Mouse (Mus musculus): ENCODE results near the gene Il4. TPM values are rescaled to one million over a fixed set of nuclear protein-coding genes. Genes with fewer than 3 reads are reported as not detected.
A peak's percentile ranks its signal among the peaks of the same experiment; 100 is the strongest.

Il4 gene
- polyA plus RNA-seq, 1 experiment from 2014 or later = 1.5 TPM

DNA sequence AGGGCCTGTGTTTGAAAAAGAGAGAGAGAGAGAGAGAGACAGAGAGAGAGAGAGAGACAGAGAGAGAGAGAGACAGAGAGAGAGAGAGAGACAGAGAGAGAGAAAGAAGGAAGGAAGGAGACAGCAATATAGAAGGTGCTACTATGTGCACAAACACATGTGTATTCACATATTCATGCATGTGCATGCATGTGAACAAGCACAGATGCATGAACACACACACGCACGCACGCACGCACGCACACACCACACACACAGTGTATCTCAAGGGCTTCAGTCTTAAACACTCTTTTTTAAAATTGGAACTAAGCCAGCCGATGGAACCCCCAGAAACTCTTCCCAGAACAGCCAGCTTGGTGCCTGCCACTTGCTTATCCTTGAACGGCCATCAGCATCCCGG is 2.9 kb downstream of the Il4 start:
- no peaks in the 10 kb centered on the region for H3K27me3 ChIP-seq (ENCODE audit: control insufficient read depth, insufficient read depth, low read length)
- no peak overlapping the region for H3K4me2 ChIP-seq (ENCODE audit: low read length)
- H3K27ac ChIP-seq (replicated peaks in 1 of 2; ENCODE audit: control insufficient read depth in 1 of 2, insufficient read depth in 1 of 2, low read depth in 2 of 2, low read length in 2 of 2) = no peak overlapping the region
- H3K4me3 ChIP-seq (ENCODE audit: control insufficient read depth in 1 of 2, insufficient read depth in 1 of 2, low read depth in 1 of 2, low read length in 2 of 2) = no peak overlapping the region
- WGBS = 89% methylated on average over 8 of the region's 8 CpGs
- ATAC-seq (ENCODE audit: insufficient number of reproducible peaks, insufficient read depth, low FRiP score, low read depth) = no peak
- no peaks in the 10 kb centered on the region for H3K4me1 ChIP-seq (ENCODE audit: control insufficient read depth in 2 of 2, insufficient read depth in 2 of 2, low read length in 2 of 2)
- no peaks in the 10 kb centered on the region for H3K9me3 ChIP-seq (ENCODE audit: control insufficient read depth, low read length)
- no peak overlapping the region for H3K9ac ChIP-seq (ENCODE audit: low read length)
- H3K36me3 ChIP-seq (ENCODE audit: control insufficient read depth, insufficient read depth, low read length) = no peaks in the 10 kb centered on the region

- Histone ChIP-seq H3K27ac (replicated peaks in 1 of 2; ENCODE audit: control insufficient read depth in 1 of 2, insufficient read depth in 1 of 2, low read depth in 2 of 2, low read length in 2 of 2) (no peak overlapping the region), H3K4me2 (ENCODE audit: low read length) (no peak overlapping the region), H3K9me3 (ENCODE audit: control insufficient read depth, low read length) (no peaks in the 10 kb centered on the region), H3K36me3 (ENCODE audit: control insufficient read depth, insufficient read depth, low read length) (no peaks in the 10 kb centered on the region), H3K4me3 (ENCODE audit: control insufficient read depth in 1 of 2, insufficient read depth in 1 of 2, low read depth in 1 of 2, low read length in 2 of 2) (no peak overlapping the region), H3K9ac (ENCODE audit: low read length) (no peak overlapping the region), H3K27me3 (ENCODE audit: control insufficient read depth, insufficient read depth, low read length) (no peaks in the 10 kb centered on the region), H3K4me1 (ENCODE audit: control insufficient read depth in 2 of 2, insufficient read depth in 2 of 2, low read length in 2 of 2) (no peaks in the 10 kb centered on the region)
- no peak for ATAC-seq (ENCODE audit: insufficient number of reproducible peaks, insufficient read depth, low FRiP score, low read depth)
- 57% methylated on average over 6 of the region's 6 CpGs for WGBS
These were observed 3.3 kb downstream of the Il4 start for GRCm38 (mm10) chr11:53615172-53615571.

GRCm38 (mm10) chr11:53609672-53610071 is 8.8 kb downstream of the Il4 start:
- ATAC-seq (ENCODE audit: insufficient number of reproducible peaks, insufficient read depth, low FRiP score, low read depth) = no peak
- 60% methylated on average over 3 of the region's 3 CpGs for WGBS
- Histone ChIP-seq H3K9ac (ENCODE audit: low read length) (no peak overlapping the region), H3K4me2 (ENCODE audit: low read length) (no peak overlapping the region), H3K9me3 (ENCODE audit: control insufficient read depth, low read length) (no peaks in the 10 kb centered on the region), H3K4me1 (ENCODE audit: control insufficient read depth in 2 of 2, insufficient read depth in 2 of 2, low read length in 2 of 2) (peaks cover 0 to 5% of the 10 kb centered on the region in 2 experiments; a peak in 2 of 4 replicates), H3K27me3 (ENCODE audit: control insufficient read depth, insufficient read depth, low read length) (no peaks in the 10 kb centered on the region), H3K27ac (replicated peaks in 1 of 2; ENCODE audit: control insufficient read depth in 1 of 2, insufficient read depth in 1 of 2, low read depth in 2 of 2, low read length in 2 of 2) (no peak overlapping the region), H3K36me3 (ENCODE audit: control insufficient read depth, insufficient read depth, low read length) (no peaks in the 10 kb centered on the region), H3K4me3 (ENCODE audit: control insufficient read depth in 1 of 2, insufficient read depth in 1 of 2, low read depth in 1 of 2, low read length in 2 of 2) (no peak overlapping the region)

GRCm38 (mm10) chr11:53609231-53609630 is 9.2 kb downstream of the Il4 start:
- no peak overlapping the region for H3K9ac ChIP-seq (ENCODE audit: low read length)
- H3K27me3 ChIP-seq (ENCODE audit: control insufficient read depth, insufficient read depth, low read length) = no peaks in the 10 kb centered on the region
- H3K4me3 ChIP-seq (ENCODE audit: control insufficient read depth in 1 of 2, insufficient read depth in 1 of 2, low read depth in 1 of 2, low read length in 2 of 2) = no peak overlapping the region
- 79% methylated on average over 6 of the region's 6 CpGs for WGBS
- no peak overlapping the region for H3K27ac ChIP-seq (replicated peaks in 1 of 2; ENCODE audit: control insufficient read depth in 1 of 2, insufficient read depth in 1 of 2, low read depth in 2 of 2, low read length in 2 of 2)
- peaks cover 0 to 5% of the 10 kb centered on the region in 2 experiments; a peak in 2 of 4 replicates for H3K4me1 ChIP-seq (ENCODE audit: control insufficient read depth in 2 of 2, insufficient read depth in 2 of 2, low read length in 2 of 2)
- no peak for ATAC-seq (ENCODE audit: insufficient number of reproducible peaks, insufficient read depth, low FRiP score, low read depth)
- no peaks in the 10 kb centered on the region for H3K36me3 ChIP-seq (ENCODE audit: control insufficient read depth, insufficient read depth, low read length)
- no peak overlapping the region for H3K4me2 ChIP-seq (ENCODE audit: low read length)
- H3K9me3 ChIP-seq (ENCODE audit: control insufficient read depth, low read length) = no peaks in the 10 kb centered on the region

GRCm38 (mm10) chr11:53605609-53606008 is 12.9 kb downstream of the Il4 start:
- Histone ChIP-seq H3K9ac (ENCODE audit: low read length) (peak overlapping the region; percentile 21; the same call in 1 of the 2 replicates), H3K27me3 (ENCODE audit: control insufficient read depth, insufficient read depth, low read length) (no peaks in the 10 kb centered on the region), H3K4me1 (ENCODE audit: control insufficient read depth in 2 of 2, insufficient read depth in 2 of 2, low read length in 2 of 2) (peaks cover 0 to 5% of the 10 kb centered on the region in 2 experiments; a peak in 2 of 4 replicates), H3K36me3 (ENCODE audit: control insufficient read depth, insufficient read depth, low read length) (peaks cover 10% of the 10 kb centered on the region), H3K27ac (replicated peaks in 1 of 2; ENCODE audit: control insufficient read depth in 1 of 2, insufficient read depth in 1 of 2, low read depth in 2 of 2, low read length in 2 of 2) (no peak overlapping the region), H3K9me3 (ENCODE audit: control insufficient read depth, low read length) (no peaks in the 10 kb centered on the region), H3K4me3 (ENCODE audit: control insufficient read depth in 1 of 2, insufficient read depth in 1 of 2, low read depth in 1 of 2, low read length in 2 of 2) (no peak overlapping the region), H3K4me2 (ENCODE audit: low read length) (peak overlapping the region; percentile 42)
- ATAC-seq (ENCODE audit: insufficient number of reproducible peaks, insufficient read depth, low FRiP score, low read depth) = no peak
- 7% methylated on average over 12 of the region's 12 CpGs for WGBS

- H3K27ac ChIP-seq (replicated peaks in 1 of 2; ENCODE audit: control insufficient read depth in 1 of 2, insufficient read depth in 1 of 2, low read depth in 2 of 2, low read length in 2 of 2) = no peak overlapping the region
- H3K27me3 ChIP-seq (ENCODE audit: control insufficient read depth, insufficient read depth, low read length) = no peaks in the 10 kb centered on the region
- ATAC-seq (ENCODE audit: insufficient number of reproducible peaks, insufficient read depth, low FRiP score, low read depth) = no peak
- WGBS = 91% methylated on average over 3 of the region's 3 CpGs
- H3K4me2 ChIP-seq (ENCODE audit: low read length) = no peak overlapping the region
- H3K4me1 ChIP-seq (ENCODE audit: control insufficient read depth in 2 of 2, insufficient read depth in 2 of 2, low read length in 2 of 2) = peaks cover 0 to 5% of the 10 kb centered on the region in 2 experiments; a peak in 2 of 4 replicates
- peaks cover 13% of the 10 kb centered on the region for H3K36me3 ChIP-seq (ENCODE audit: control insufficient read depth, insufficient read depth, low read length)
- H3K9me3 ChIP-seq (ENCODE audit: control insufficient read depth, low read length) = no peaks in the 10 kb centered on the region
- no peak overlapping the region for H3K9ac ChIP-seq (ENCODE audit: low read length)
- H3K4me3 ChIP-seq (ENCODE audit: control insufficient read depth in 1 of 2, insufficient read depth in 1 of 2, low read depth in 1 of 2, low read length in 2 of 2) = no peak overlapping the region
These were observed 13.5 kb downstream of the Il4 start for GRCm38 (mm10) chr11:53604983-53605382.

GRCm38 (mm10) chr11:53591116-53591515 is 27.4 kb downstream of the Il4 start:
- H3K4me2 ChIP-seq (ENCODE audit: low read length) = no peak overlapping the region
- H3K36me3 ChIP-seq (ENCODE audit: control insufficient read depth, insufficient read depth, low read length) = peaks cover 49% of the 10 kb centered on the region
- no peaks in the 10 kb centered on the region for H3K9me3 ChIP-seq (ENCODE audit: control insufficient read depth, low read length)
- H3K4me3 ChIP-seq (ENCODE audit: control insufficient read depth in 1 of 2, insufficient read depth in 1 of 2, low read depth in 1 of 2, low read length in 2 of 2) = no peak overlapping the region
- H3K27ac ChIP-seq (replicated peaks in 1 of 2; ENCODE audit: control insufficient read depth in 1 of 2, insufficient read depth in 1 of 2, low read depth in 2 of 2, low read length in 2 of 2) = no peak overlapping the region
- no peak overlapping the region for H3K9ac ChIP-seq (ENCODE audit: low read length)
- H3K4me1 ChIP-seq (ENCODE audit: control insufficient read depth in 2 of 2, insufficient read depth in 2 of 2, low read length in 2 of 2) = no peaks in the 10 kb centered on the region
- H3K27me3 ChIP-seq (ENCODE audit: control insufficient read depth, insufficient read depth, low read length) = no peaks in the 10 kb centered on the region
- no peak for ATAC-seq (ENCODE audit: insufficient number of reproducible peaks, insufficient read depth, low FRiP score, low read depth)
- WGBS = 88% methylated on average over 5 of the region's 5 CpGs

DNA sequence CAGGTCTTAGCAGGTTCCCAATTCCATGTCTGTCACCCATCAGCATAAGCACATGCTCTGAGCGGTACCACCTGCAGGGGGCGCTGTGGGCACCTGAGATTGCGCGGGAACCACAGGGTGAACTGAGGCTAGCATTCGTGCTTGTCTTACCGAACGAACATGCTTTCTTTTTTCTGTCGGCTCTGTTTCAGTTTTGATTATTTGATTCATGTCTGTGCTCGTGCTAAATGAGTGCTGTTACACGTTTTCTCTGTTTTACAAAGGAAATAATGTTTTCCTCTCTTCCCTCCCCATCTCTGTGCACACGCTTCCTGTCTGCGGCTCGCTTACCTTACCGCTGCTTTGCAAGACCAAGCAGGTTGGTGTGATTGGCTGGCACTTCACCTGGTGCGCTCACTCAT is 28.1 kb downstream of the Il4 start:
- no peak overlapping the region for H3K27ac ChIP-seq (replicated peaks in 1 of 2; ENCODE audit: control insufficient read depth in 1 of 2, insufficient read depth in 1 of 2, low read depth in 2 of 2, low read length in 2 of 2)
- H3K9me3 ChIP-seq (ENCODE audit: control insufficient read depth, low read length) = no peaks in the 10 kb centered on the region
- peaks cover 48% of the 10 kb centered on the region for H3K36me3 ChIP-seq (ENCODE audit: control insufficient read depth, insufficient read depth, low read length)
- no peaks in the 10 kb centered on the region for H3K27me3 ChIP-seq (ENCODE audit: control insufficient read depth, insufficient read depth, low read length)
- peaks cover 2 to 4% of the 10 kb centered on the region in 2 experiments; a peak in 3 of 4 replicates for H3K4me1 ChIP-seq (ENCODE audit: control insufficient read depth in 2 of 2, insufficient read depth in 2 of 2, low read length in 2 of 2)
- 44% methylated on average over 15 of the region's 15 CpGs for WGBS
- no peak overlapping the region for H3K4me2 ChIP-seq (ENCODE audit: low read length)
- no peak overlapping the region for H3K4me3 ChIP-seq (ENCODE audit: control insufficient read depth in 1 of 2, insufficient read depth in 1 of 2, low read depth in 1 of 2, low read length in 2 of 2)
- no peak overlapping the region for H3K9ac ChIP-seq (ENCODE audit: low read length)
- no peak for ATAC-seq (ENCODE audit: insufficient number of reproducible peaks, insufficient read depth, low FRiP score, low read depth)
